Mouse (Mus musculus) left cerebral cortex, adult 11 months (tissue): ENCODE data around the gene Snd1.

Source experiments
- DNase-seq: peaks from one replicate; pipeline ENCODE4 v3.0.0; 2022; ENCODE audit warnings: low spot score

Snd1 gene

GRCm38 (mm10) chr6:28474839-28475238, at the start of gene Snd1:
Snd1 (plus strand) TSS chr6:28475139.
- no peak for DNase-seq

DNA sequence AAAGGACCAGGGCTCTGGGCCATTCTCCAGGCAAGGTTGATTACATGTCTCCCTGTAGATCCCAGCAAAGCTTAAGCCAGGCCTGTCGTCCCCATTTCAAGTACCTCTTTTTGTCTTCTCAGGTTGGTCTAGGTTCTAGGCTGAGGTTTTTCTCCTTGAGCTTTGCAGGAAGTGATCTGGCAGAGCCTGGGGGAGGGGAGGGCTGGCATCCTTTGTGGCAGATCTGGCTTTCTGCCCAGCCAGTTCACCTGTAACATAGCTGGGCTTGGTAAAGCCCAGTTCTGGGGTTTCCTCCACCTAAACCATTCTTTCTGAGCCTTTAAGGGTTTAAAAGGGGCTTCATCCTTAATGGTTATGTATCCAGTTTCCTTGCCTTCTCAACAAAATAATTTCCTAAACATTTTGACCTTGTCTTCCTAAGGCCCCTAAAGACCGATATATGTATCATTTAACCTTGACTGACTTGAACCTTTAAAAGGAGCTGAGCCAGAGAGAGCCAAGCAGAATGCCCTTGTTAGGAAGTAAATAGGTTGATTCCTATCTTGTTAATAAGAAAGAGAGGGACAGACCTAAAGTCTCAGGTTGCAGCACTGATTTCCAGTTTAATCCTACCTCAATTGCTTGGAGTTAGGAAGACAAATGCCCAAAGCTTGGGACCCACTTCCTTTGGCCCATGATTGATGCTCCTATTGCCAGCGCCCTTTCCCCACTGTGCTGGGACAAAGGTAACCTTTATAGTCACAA, 47.7 kb upstream of the Snd1 start, which contains the start of gene Fscn3:
Gene Fscn3 (plus strand): TSS at position 694 of the 744 bp plus-strand sequence.
- DNase-seq = no peak

DNA sequence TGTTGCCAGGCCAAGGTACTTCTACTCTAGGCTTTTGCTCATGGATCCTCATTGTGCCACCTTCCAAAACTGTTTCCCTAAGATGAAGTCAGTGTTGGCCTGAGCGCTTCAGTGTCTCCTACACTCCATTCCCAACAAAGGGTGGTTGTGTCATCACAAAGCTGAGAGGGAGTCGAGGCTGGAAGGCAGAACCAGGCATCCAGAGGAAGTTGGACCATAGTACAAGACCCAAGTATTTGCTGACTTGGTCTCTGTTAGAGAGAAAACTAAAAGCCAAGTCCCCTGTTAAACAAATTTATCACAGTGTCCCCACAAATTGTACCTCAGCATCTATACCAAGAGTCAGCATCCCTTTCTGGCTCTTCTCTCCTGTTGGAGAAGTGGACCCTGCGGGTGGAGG, 46.6 kb upstream of the Snd1 start, which contains the start of gene Gcc1:
Gene Gcc1 (minus strand): TSS at position 101 of the 400 bp plus-strand sequence.
- DNase-seq = no peak

GRCm38 (mm10) chr6:28429870-28430269, 45.1 kb upstream of the Snd1 start:
- no peak for DNase-seq

DNA sequence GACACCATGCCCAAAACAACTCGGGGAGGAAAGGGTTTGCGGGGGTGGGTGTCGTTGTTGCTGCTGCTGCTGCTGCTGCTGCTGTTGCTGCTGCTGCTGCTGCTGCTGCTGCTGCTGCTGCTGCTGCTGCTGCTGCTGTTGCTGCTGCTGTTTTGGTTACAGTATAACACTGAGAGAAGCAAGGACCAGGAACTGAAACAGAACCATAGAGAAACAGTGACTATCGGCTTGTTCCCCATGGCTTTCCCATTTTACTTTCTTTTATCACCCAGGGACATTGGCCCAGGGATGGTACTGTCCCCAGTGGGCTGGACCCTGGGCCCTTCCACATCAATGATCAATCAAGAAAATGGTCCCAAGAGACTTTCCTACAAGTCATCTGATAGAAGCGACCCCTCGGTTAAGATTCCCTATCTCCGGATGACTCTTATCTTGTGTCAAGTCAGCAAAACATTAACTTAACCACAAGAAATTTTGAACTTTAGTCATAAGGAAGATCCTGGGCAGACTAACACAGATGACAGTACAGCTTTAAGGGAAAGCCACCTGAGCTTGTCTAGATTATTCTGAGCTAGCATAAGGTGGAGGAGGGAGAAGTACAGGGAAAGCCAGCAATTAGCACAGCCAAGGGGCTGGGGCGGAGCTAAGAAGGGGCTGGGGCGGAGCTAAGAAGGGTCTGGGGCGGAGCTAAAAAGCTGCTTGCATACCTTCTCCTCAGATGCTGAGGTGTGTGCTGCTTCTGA, 44.0 kb upstream of the Snd1 start:
- DNase-seq = no peak

DNA sequence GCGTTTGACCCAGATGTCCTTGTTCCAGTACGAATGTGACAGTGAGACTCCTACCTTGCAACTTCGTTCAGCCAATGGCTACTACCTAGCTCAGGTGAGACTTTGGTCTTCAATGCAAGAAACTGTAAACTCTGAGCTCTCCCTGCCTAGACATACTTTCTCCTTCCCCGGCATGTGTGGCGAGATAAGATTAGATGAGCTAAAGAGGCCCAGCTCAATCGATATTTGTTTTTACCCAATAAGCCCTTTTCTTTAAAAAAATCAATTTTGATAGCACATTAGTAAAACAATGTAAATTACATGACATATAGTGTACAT, 43.4 kb upstream of the Snd1 start:
- DNase-seq = no peak

- no peak for DNase-seq
Observed at GRCm38 (mm10) chr6:28447937-28448336, 27.0 kb upstream of the Snd1 start.

- no peak for DNase-seq
Observed at GRCm38 (mm10) chr6:28449253-28449652, 25.7 kb upstream of the Snd1 start, which contains the start of gene Pax4. Pax4 (minus strand) TSS chr6:28449353.

GRCm38 (mm10) chr6:28450481-28450880, 24.5 kb upstream of the Snd1 start:
- no peak for DNase-seq

DNA sequence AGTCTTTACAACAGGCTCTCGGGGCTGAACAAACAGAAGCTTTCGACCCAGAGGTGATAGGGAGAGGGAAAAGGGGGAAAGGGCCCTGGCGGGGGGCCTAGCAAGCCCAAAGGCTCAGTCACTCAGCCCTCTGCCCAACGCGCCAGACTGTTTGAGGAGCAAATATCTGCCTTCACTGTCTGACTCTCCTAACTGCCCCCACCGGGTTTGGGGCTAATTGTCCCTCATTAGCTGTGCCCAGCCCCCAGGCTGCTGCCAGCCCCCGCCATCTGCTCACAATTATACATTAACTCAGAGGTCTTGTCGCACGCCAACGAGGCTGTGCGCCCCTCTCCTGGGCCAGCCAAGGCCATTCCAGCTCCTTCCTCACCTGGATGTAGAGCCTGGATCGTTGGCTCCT, 24.0 kb upstream of the Snd1 start:
- DNase-seq = no peak

GRCm38 (mm10) chr6:28459221-28459668, 15.7 kb upstream of the Snd1 start:
- no peak for DNase-seq

DNA sequence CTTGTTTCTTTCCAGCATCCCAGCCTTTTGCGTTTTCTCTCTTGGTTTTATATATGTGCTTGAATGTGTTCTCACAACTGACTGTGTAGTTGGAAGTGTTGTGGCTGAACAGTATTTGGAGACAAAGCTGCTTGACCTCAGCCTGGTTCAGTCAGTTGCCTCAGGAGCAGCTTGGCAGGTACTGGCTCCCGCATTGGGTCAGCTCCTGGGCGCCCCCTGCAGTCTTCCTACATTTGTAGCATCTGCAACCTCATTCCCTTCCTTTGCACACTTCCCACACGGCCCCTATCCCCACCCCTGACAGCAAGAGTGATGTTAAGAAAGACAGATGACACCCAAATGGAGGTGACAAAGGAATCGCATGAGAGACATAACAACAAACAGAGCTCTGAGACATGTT, 14.4 kb upstream of the Snd1 start:
- peak; percentile 35 for DNase-seq

DNA sequence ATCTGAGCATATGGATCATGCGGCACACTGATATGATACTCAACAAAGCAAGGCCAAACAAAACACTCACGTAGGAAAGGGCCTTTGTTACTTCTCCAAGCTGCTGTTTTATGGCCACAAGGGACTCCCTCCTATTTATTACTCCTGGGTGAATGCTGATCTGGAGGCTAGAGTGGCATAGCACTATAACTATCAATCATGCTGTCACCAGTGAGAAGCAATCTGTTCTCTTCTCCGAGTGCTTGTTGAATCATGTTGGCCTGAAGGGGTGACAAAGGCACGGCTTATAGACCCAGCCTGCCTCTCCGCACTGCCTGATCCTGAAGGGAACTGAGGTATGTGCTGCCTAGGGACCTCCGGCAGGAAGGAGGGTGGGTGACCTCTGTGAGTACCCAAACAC, 10.3 kb upstream of the Snd1 start:
- DNase-seq = no peak

DNA sequence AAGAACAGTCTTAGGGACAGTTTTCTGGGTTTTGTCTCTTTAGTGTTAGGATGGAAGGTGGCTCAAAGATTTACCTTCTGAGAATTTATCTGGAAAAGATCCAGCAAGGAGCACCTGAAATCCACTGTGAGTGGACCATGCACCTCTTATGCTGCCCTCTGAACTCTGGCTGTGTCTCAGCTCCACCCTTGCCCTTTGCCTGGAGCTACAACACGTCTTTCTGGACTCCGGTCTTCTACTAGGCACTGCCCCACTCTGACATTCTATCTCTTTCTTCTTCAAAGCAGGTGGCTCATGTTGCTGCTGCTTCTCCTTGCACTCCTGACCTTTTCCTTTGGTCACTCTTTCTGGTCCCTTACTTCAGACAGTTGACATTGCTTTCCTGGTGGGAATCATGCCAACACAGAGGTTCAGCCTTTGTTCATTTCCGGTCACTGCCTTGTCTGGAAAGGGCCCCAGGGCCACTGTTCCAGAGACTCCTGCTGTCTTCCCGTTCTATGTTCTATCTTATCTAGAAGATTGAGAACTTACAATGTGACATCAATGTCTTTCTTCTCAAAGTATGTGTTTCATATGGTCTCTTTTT, 4.8 kb upstream of the Snd1 start:
- no peak for DNase-seq

GRCm38 (mm10) chr6:28470621-28471020, 4.3 kb upstream of the Snd1 start:
- DNase-seq = no peak

- DNase-seq = no peak
Observed at GRCm38 (mm10) chr6:28471284-28472035, 3.5 kb upstream of the Snd1 start.

DNA sequence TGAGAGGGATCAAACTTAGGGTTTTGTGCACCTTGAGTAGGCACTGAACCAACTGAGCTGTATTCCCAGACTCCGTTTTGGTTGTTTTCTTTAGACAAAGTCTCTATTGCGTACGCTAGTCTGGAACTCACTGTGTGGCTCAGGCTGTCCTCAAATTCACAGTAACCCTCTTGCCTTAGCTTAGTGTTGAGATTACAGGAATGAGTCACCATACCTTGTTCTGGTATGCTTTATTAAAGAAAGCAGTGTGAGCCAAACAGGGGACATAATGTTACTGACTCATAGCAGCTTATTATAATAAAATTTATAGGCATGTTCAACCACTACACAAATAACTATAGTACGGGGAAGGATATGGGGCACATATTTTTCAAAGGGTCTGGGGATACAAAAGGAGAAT, 728 bp upstream of the Snd1 start:
- DNase-seq = no peak

- peak; percentile 99 for DNase-seq
Observed at GRCm38 (mm10) chr6:28479865-28480751, 5.2 kb downstream of the Snd1 start.

DNA sequence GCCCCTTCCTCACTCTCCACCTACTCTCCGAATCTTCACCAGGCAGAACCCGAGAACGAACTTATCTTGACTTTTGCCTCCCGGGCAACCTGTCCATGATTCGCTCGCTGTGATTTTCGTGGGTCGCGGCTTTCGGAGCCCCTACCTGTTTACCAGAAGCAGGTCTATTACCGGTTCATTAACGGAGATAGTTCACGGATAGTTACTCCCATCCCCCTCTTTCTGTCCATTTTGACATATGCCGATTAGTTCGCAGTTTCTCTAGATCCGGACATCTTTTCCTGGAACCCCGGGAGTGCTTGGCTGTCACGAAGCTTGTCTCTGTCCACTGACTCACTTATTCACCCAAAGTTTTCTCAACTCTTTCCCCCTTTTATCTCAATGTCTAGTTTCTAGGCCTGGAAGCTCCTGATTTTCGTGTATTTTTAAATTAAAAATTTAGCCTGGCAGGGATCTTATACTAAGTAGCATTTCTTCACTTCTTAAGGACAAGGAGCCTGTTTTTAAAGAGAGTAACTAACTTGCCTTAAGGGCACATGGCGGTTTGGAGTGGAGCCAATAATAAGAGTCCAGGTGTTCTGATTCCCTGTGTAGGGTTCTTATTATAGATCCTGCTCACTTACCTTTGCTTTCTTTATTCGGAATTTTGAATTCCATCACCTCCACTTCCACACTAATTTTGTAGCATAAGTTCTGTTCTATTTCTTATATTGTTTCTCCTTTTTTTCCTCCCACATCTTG, 6.0 kb downstream of the Snd1 start:
- no peak for DNase-seq

DNA sequence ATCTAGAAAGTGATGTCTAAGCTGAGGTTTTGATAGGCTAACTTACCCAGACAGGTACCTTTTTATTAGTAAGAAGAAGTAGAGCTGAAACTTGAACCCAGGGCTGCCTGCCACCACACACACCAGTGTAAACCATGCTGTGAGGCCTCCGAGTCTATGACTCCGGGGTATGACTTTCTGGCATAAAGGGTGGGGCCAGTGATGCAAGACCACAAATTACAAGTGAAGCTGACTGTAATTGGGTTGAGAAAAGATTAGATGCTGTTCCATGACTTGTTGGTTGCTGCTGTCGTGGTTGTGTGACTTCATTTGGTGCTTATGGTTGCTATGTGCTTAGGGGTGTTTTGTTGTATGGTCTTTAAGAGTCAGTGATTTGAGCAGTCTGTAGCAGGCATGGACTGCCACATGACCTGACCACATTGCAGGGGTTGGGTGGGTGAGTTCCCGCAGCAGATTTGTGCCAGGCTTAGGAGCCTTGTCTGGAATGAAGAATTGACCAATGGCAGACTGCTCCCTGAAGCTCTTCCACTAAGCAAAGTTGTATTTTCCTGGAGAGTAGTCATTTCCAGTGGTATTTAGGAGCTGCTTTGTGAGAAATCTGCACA, 7.9 kb downstream of the Snd1 start:
- DNase-seq = no peak
